Mouse (Mus musculus): Measurements from ENCODE around the gene B430305J03Rik. TPM values are rescaled to one million over a fixed set of nuclear protein-coding genes. Genes with fewer than 3 reads are reported as not detected.

Gene B430305J03Rik
- polyA plus RNA-seq, 1 experiment from 2014 or later = not detected

- Histone ChIP-seq H3K36me3 (no peaks in the 10 kb centered on the region), H3K4me3 (replicated peaks) (no peak overlapping the region), H3K9me3 (replicated peaks) (no peaks in the 10 kb centered on the region), H3K27ac (replicated peaks) (no peak overlapping the region), H3K27me3 (no peaks in the 10 kb centered on the region), H3K9ac (no peak overlapping the region), H3K4me2 (replicated peaks) (no peak overlapping the region), H3K4me1 (no peaks in the 10 kb centered on the region)
- 67% methylated on average over 4 of the region's 4 CpGs for WGBS
- no peak for ATAC-seq (ENCODE audit: insufficient number of reproducible peaks, low FRiP score, low TSS enrichment, low read depth)
Observed at GRCm38 (mm10) chr3:61348036-61348614, 17.6 kb downstream of the B430305J03Rik start.

- Histone ChIP-seq H3K9ac (no peak overlapping the region), H3K36me3 (no peaks in the 10 kb centered on the region), H3K27me3 (no peaks in the 10 kb centered on the region), H3K4me1 (no peaks in the 10 kb centered on the region), H3K4me2 (replicated peaks) (no peak overlapping the region), H3K4me3 (replicated peaks) (no peak overlapping the region), H3K9me3 (replicated peaks) (no peaks in the 10 kb centered on the region), H3K27ac (replicated peaks) (no peak overlapping the region)
- ATAC-seq (ENCODE audit: insufficient number of reproducible peaks, low FRiP score, low TSS enrichment, low read depth) = no peak
- 19% methylated on average over 1 of the region's 1 CpGs for WGBS
Observed at GRCm38 (mm10) chr3:61345636-61346035, 20.1 kb downstream of the B430305J03Rik start.

- Histone ChIP-seq H3K9me3 (replicated peaks) (no peaks in the 10 kb centered on the region), H3K9ac (no peak overlapping the region), H3K36me3 (no peaks in the 10 kb centered on the region), H3K27me3 (no peaks in the 10 kb centered on the region), H3K4me3 (replicated peaks) (no peak overlapping the region), H3K4me2 (replicated peaks) (no peak overlapping the region), H3K27ac (replicated peaks) (no peak overlapping the region), H3K4me1 (no peaks in the 10 kb centered on the region)
- no peak; the same call in 1 of the 2 replicates for ATAC-seq (ENCODE audit: insufficient number of reproducible peaks, low FRiP score, low TSS enrichment, low read depth)
- WGBS = 73% methylated on average over 7 of the region's 7 CpGs
Observed at GRCm38 (mm10) chr3:61344031-61344430, 21.7 kb downstream of the B430305J03Rik start.

GRCm38 (mm10) chr3:61340321-61340720 lies 25.4 kb downstream of the B430305J03Rik start:
- Histone ChIP-seq H3K4me1 (no peaks in the 10 kb centered on the region), H3K27ac (replicated peaks) (no peak overlapping the region), H3K9ac (no peak overlapping the region), H3K36me3 (no peaks in the 10 kb centered on the region), H3K27me3 (no peaks in the 10 kb centered on the region), H3K4me3 (replicated peaks) (no peak overlapping the region), H3K9me3 (replicated peaks) (no peaks in the 10 kb centered on the region), H3K4me2 (replicated peaks) (no peak overlapping the region)
- WGBS = 70% methylated on average over 5 of the region's 5 CpGs
- no peak for ATAC-seq (ENCODE audit: insufficient number of reproducible peaks, low FRiP score, low TSS enrichment, low read depth)

- no peak overlapping the region for H3K4me2 ChIP-seq (replicated peaks)
- no peak overlapping the region for H3K4me3 ChIP-seq (replicated peaks)
- 73% methylated on average over 3 of the region's 3 CpGs for WGBS
- no peaks in the 10 kb centered on the region for H3K9me3 ChIP-seq (replicated peaks)
- ATAC-seq (ENCODE audit: insufficient number of reproducible peaks, low FRiP score, low TSS enrichment, low read depth) = no peak
- no peaks in the 10 kb centered on the region for H3K4me1 ChIP-seq
- H3K36me3 ChIP-seq = no peaks in the 10 kb centered on the region
- no peak overlapping the region for H3K9ac ChIP-seq
- no peaks in the 10 kb centered on the region for H3K27me3 ChIP-seq
- H3K27ac ChIP-seq (replicated peaks) = no peak overlapping the region
Observed at GRCm38 (mm10) chr3:61337230-61337629, 28.5 kb downstream of the B430305J03Rik start.

GRCm38 (mm10) chr3:61336205-61336604 lies 29.5 kb downstream of the B430305J03Rik start:
- H3K4me1 ChIP-seq = no peaks in the 10 kb centered on the region
- no peak overlapping the region for H3K9ac ChIP-seq
- no peaks in the 10 kb centered on the region for H3K36me3 ChIP-seq
- no peak overlapping the region for H3K27ac ChIP-seq (replicated peaks)
- no peak overlapping the region for H3K4me3 ChIP-seq (replicated peaks)
- 28% methylated on average over 2 of the region's 2 CpGs for WGBS
- no peaks in the 10 kb centered on the region for H3K9me3 ChIP-seq (replicated peaks)
- no peak for ATAC-seq (ENCODE audit: insufficient number of reproducible peaks, low FRiP score, low TSS enrichment, low read depth)
- no peak overlapping the region for H3K4me2 ChIP-seq (replicated peaks)
- no peaks in the 10 kb centered on the region for H3K27me3 ChIP-seq

- no peak for ATAC-seq (ENCODE audit: insufficient number of reproducible peaks, low FRiP score, low TSS enrichment, low read depth)
- Histone ChIP-seq H3K36me3 (no peaks in the 10 kb centered on the region), H3K27ac (replicated peaks) (no peak overlapping the region), H3K9ac (no peak overlapping the region), H3K4me3 (replicated peaks) (no peak overlapping the region), H3K4me1 (no peaks in the 10 kb centered on the region), H3K27me3 (no peaks in the 10 kb centered on the region), H3K4me2 (replicated peaks) (no peak overlapping the region), H3K9me3 (replicated peaks) (no peaks in the 10 kb centered on the region)
- 94% methylated on average over 6 of the region's 6 CpGs for WGBS
Observed at GRCm38 (mm10) chr3:61321632-61322031, 44.1 kb downstream of the B430305J03Rik start.

- no peak for ATAC-seq (ENCODE audit: insufficient number of reproducible peaks, low FRiP score, low TSS enrichment, low read depth)
- Histone ChIP-seq H3K9ac (no peak overlapping the region), H3K4me1 (no peaks in the 10 kb centered on the region), H3K36me3 (no peaks in the 10 kb centered on the region), H3K9me3 (replicated peaks) (no peaks in the 10 kb centered on the region), H3K27ac (replicated peaks) (no peak overlapping the region), H3K4me2 (replicated peaks) (no peak overlapping the region), H3K4me3 (replicated peaks) (no peak overlapping the region), H3K27me3 (no peaks in the 10 kb centered on the region)
- WGBS = 70% methylated on average over 2 of the region's 2 CpGs
Observed at GRCm38 (mm10) chr3:61320031-61320430, 45.7 kb downstream of the B430305J03Rik start.

- no peak for ATAC-seq (ENCODE audit: insufficient number of reproducible peaks, low FRiP score, low TSS enrichment, low read depth)
- no peaks in the 10 kb centered on the region for H3K36me3 ChIP-seq
- no peak overlapping the region for H3K27ac ChIP-seq (replicated peaks)
- H3K4me3 ChIP-seq (replicated peaks) = no peak overlapping the region
- 72% methylated on average over 2 of the region's 2 CpGs for WGBS
- no peaks in the 10 kb centered on the region for H3K9me3 ChIP-seq (replicated peaks)
- no peak overlapping the region for H3K9ac ChIP-seq
- H3K4me1 ChIP-seq = no peaks in the 10 kb centered on the region
- no peaks in the 10 kb centered on the region for H3K27me3 ChIP-seq
- no peak overlapping the region for H3K4me2 ChIP-seq (replicated peaks)
Observed at GRCm38 (mm10) chr3:61315002-61315401, 50.7 kb downstream of the B430305J03Rik start.

Other genes starting within 250 kb of the B430305J03Rik start
- gene Rap2b, start 4.3 kb downstream of the B430305J03Rik start, polyA plus RNA-seq (2015; fragmentation: Nextera tagmentation; extraction: Ambion mirVana) = 16.1 and 17.8 TPM in 2 replicates